Mouse (Mus musculus) adrenal gland, adult 2 months (tissue): ENCODE measurements around the gene Casc4. TPM values are rescaled to one million over a fixed set of nuclear protein-coding genes. Genes with fewer than 3 reads are reported as not detected.
A peak's percentile ranks its signal among the peaks of the same experiment; 100 is the strongest.
"Not testable (repeated sequence)": the region's sequence is repeated elsewhere in the genome, so short reads cannot be mapped to it uniquely, and the experiment has no call there.

Experiments
- DNase-seq: peaks from one replicate; pipeline ENCODE4 v3.0.0; 2021
- polyA plus RNA-seq: library from polyadenylated mRNA; depleted of rRNA; stranded (reverse); fragments of >200 nt; gene quantifications from 2 replicates; pipeline ENCODE4 v1.2.3, GENCODE M21; 2012; rRNA removed
- total RNA-seq, 2 experiments: library from RNA; stranded (reverse); gene quantifications; 2 replicates each; pipeline ENCODE4 v1.2.3; 2021

Casc4 gene
- total and polyA plus RNA-seq, 3 experiments, result 20.8 to 53.0 (median 45.7) TPM

- DNase-seq, result peak; percentile 6
Measured at GRCm38 (mm10) chr2:121916047-121916970, 49.5 kb downstream of the Casc4 start.

- DNase-seq, result not testable (repeated sequence)
Measured at GRCm38 (mm10) chr2:121937624-121938023, 70.9 kb downstream of the Casc4 start.

DNA sequence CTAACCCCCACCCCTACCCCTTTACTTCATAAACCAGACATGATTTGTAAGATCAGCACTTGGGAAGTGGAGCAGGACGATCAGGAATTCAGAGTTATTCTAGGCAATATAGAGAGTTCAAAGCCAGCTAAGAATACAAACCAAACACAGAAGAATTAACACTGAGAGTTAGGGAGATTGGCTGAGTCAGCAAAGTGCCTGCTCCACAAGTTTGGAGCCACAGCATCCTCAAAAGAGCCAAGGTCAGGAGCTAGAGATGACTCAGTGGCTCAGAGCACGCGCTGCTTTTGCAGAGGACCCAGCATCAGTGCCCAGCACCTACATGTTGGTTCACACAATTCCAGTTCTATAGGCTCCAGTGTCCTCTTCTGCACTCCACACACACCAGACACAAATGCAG lies 76.6 kb downstream of the Casc4 start:
- DNase-seq, result no peak

- DNase-seq, result no peak
Measured at GRCm38 (mm10) chr2:121954971-121955656, 88.3 kb downstream of the Casc4 start.

GRCm38 (mm10) chr2:121955765-121956223 lies 89.0 kb downstream of the Casc4 start, which contains the start of the genes Ctdspl2 and Mageb3:
Ctdspl2 (plus strand) TSS chr2:121956001.
Mageb3 (minus strand) TSS chr2:121956092.
- peak; percentile 99 for DNase-seq

GRCm38 (mm10) chr2:121956224-121957018 lies 89.7 kb downstream of the Casc4 start:
- DNase-seq, result peak; percentile 98

- no peak for DNase-seq
Measured at GRCm38 (mm10) chr2:121957216-121957792, 90.5 kb downstream of the Casc4 start.

Other genes with a start within 250 kb of the Casc4 start
- gene Frmd5, start 59.9 kb upstream of the Casc4 start, total RNA-seq, result 100 to 1,000 TPM in 1 of 2 experiments, 10 to 100 TPM in 1; 60.0 to 191 TPM
- gene Frmd5, start 59.9 kb upstream of the Casc4 start, polyA plus RNA-seq, result 124 and 173 TPM in 2 replicates
- gene Ctdspl2, start 89.0 kb downstream of the Casc4 start, total RNA-seq, result 10 to 100 TPM; 24.8 to 30.8 TPM
- gene Ctdspl2, start 89.0 kb downstream of the Casc4 start, polyA plus RNA-seq, result 0.81 and 0.98 TPM in 2 replicates
- gene Mageb3, start 89.1 kb downstream of the Casc4 start, total RNA-seq, result not detected
- 0.04 TPM in 1 of 2 replicates, not detected in the other for gene Mageb3, start 89.1 kb downstream of the Casc4 start, polyA plus RNA-seq
- gene Eif3j1, start 161.6 kb downstream of the Casc4 start, total RNA-seq, result 10 to 100 TPM; 15.7 to 21.1 TPM
- gene Eif3j1, start 161.6 kb downstream of the Casc4 start, polyA plus RNA-seq, result 6.0 and 7.8 TPM in 2 replicates